Mouse (Mus musculus): Measurements from ENCODE around the gene Csrnp2. TPM values are rescaled to one million over a fixed set of nuclear protein-coding genes. Genes with fewer than 3 reads are reported as not detected.
A peak's percentile ranks its signal among the peaks of the same experiment; 100 is the strongest.

Csrnp2 gene
- total and polyA plus RNA-seq, 2 experiments from 2014 or later, result 36.3 to 67.1 TPM

GRCm38 (mm10) chr15:100452486-100452885, 42.8 kb downstream of the Csrnp2 start:
- no peak for ATAC-seq
- Histone ChIP-seq H3K27me3 (ENCODE audit: insufficient read depth, low read length) (no peaks in the 10 kb centered on the region), H3K36me3 (ENCODE audit: insufficient read depth) (no peaks in the 10 kb centered on the region), H3K4me3 (ENCODE audit: low read depth, low read length) (no peak overlapping the region), H3K9me3 (ENCODE audit: low read length) (no peaks in the 10 kb centered on the region), H3K27ac (ENCODE audit: low read depth, low read length) (no peak overlapping the region), H3K9ac (no peak overlapping the region), H3K4me2 (ENCODE audit: low read depth) (no peak overlapping the region), H3K4me1 (ENCODE audit: insufficient read depth) (no peaks in the 10 kb centered on the region)
- 82% methylated on average over 11 of the region's 11 CpGs for WGBS
- no peak for DNase-seq
- no peak for TF ChIP-seq CTCF (IDR thresholded peaks at IDR 0.05; ENCODE audit: low read depth)

GRCm38 (mm10) chr15:100451245-100451644, 44.0 kb downstream of the Csrnp2 start:
- H3K27me3 ChIP-seq (ENCODE audit: insufficient read depth, low read length), result no peaks in the 10 kb centered on the region
- H3K27ac ChIP-seq (ENCODE audit: low read depth, low read length), result no peak overlapping the region
- H3K4me3 ChIP-seq (ENCODE audit: low read depth, low read length), result no peak overlapping the region
- no peaks in the 10 kb centered on the region for H3K36me3 ChIP-seq (ENCODE audit: insufficient read depth)
- DNase-seq (peak; percentile 48), ATAC-seq (no peak)
- no peaks in the 10 kb centered on the region for H3K4me1 ChIP-seq (ENCODE audit: insufficient read depth)
- WGBS, result 50% methylated on average over 16 of the region's 16 CpGs
- no peak overlapping the region for H3K9ac ChIP-seq
- H3K4me2 ChIP-seq (ENCODE audit: low read depth), result peak overlapping the region; percentile 31
- H3K9me3 ChIP-seq (ENCODE audit: low read length), result no peaks in the 10 kb centered on the region
- TF ChIP-seq CTCF (IDR thresholded peaks at IDR 0.05; ENCODE audit: low read depth), result no peak

- DNase-seq (no peak), ATAC-seq (no peak)
- H3K4me3 ChIP-seq (ENCODE audit: low read depth, low read length), result no peak overlapping the region
- H3K9me3 ChIP-seq (ENCODE audit: low read length), result no peaks in the 10 kb centered on the region
- no peaks in the 10 kb centered on the region for H3K4me1 ChIP-seq (ENCODE audit: insufficient read depth)
- 95% methylated on average over 3 of the region's 3 CpGs for WGBS
- no peaks in the 10 kb centered on the region for H3K36me3 ChIP-seq (ENCODE audit: insufficient read depth)
- no peak for TF ChIP-seq CTCF (IDR thresholded peaks at IDR 0.05; ENCODE audit: low read depth)
- no peak overlapping the region for H3K4me2 ChIP-seq (ENCODE audit: low read depth)
- no peaks in the 10 kb centered on the region for H3K27me3 ChIP-seq (ENCODE audit: insufficient read depth, low read length)
- no peak overlapping the region for H3K27ac ChIP-seq (ENCODE audit: low read depth, low read length)
- no peak overlapping the region for H3K9ac ChIP-seq
These were observed 45.8 kb downstream of the Csrnp2 start for GRCm38 (mm10) chr15:100449495-100449894.

- 82% methylated on average over 4 of the region's 4 CpGs for WGBS
- Histone ChIP-seq H3K9me3 (ENCODE audit: low read length) (no peaks in the 10 kb centered on the region), H3K27me3 (ENCODE audit: insufficient read depth, low read length) (no peaks in the 10 kb centered on the region), H3K36me3 (ENCODE audit: insufficient read depth) (no peaks in the 10 kb centered on the region), H3K4me3 (ENCODE audit: low read depth, low read length) (no peak overlapping the region), H3K27ac (ENCODE audit: low read depth, low read length) (no peak overlapping the region), H3K4me1 (ENCODE audit: insufficient read depth) (no peaks in the 10 kb centered on the region), H3K4me2 (ENCODE audit: low read depth) (no peak overlapping the region), H3K9ac (no peak overlapping the region)
- ATAC-seq (no peak), DNase-seq (no peak)
- TF ChIP-seq CTCF (IDR thresholded peaks at IDR 0.05; ENCODE audit: low read depth), result no peak
These were observed 46.7 kb downstream of the Csrnp2 start for GRCm38 (mm10) chr15:100448572-100448971.

GRCm38 (mm10) chr15:100446887-100447286, 48.4 kb downstream of the Csrnp2 start:
- Histone ChIP-seq H3K27me3 (ENCODE audit: insufficient read depth, low read length) (no peaks in the 10 kb centered on the region), H3K9me3 (ENCODE audit: low read length) (no peaks in the 10 kb centered on the region), H3K27ac (ENCODE audit: low read depth, low read length) (no peak overlapping the region), H3K4me3 (ENCODE audit: low read depth, low read length) (no peak overlapping the region), H3K36me3 (ENCODE audit: insufficient read depth) (no peaks in the 10 kb centered on the region), H3K4me2 (ENCODE audit: low read depth) (no peak overlapping the region), H3K4me1 (ENCODE audit: insufficient read depth) (no peaks in the 10 kb centered on the region), H3K9ac (no peak overlapping the region)
- WGBS, result 83% methylated on average over 2 of the region's 2 CpGs
- TF ChIP-seq CTCF (IDR thresholded peaks at IDR 0.05; ENCODE audit: low read depth), result no peak
- ATAC-seq (no peak), DNase-seq (no peak)

GRCm38 (mm10) chr15:100443126-100443922, 52.0 kb downstream of the Csrnp2 start:
- peak overlapping the region; percentile 74 for H3K27ac ChIP-seq (ENCODE audit: low read depth, low read length)
- TF ChIP-seq CTCF (IDR thresholded peaks at IDR 0.05; ENCODE audit: low read depth), result 0 out of 2 replicates have a peak, but pooled peaks have one; percentile 26
- peak; percentile 94 for DNase-seq
- peak overlapping the region; percentile 51 for H3K4me2 ChIP-seq (ENCODE audit: low read depth)
- no peaks in the 10 kb centered on the region for H3K36me3 ChIP-seq (ENCODE audit: insufficient read depth)
- ATAC-seq, result peak; percentile 99
- H3K4me1 ChIP-seq (ENCODE audit: insufficient read depth), result no peaks in the 10 kb centered on the region
- no peaks in the 10 kb centered on the region for H3K27me3 ChIP-seq (ENCODE audit: insufficient read depth, low read length)
- H3K9ac ChIP-seq, result peak overlapping the region; percentile 39
- WGBS, result 9% methylated on average over 21 of the region's 31 CpGs
- H3K9me3 ChIP-seq (ENCODE audit: low read length), result no peaks in the 10 kb centered on the region
- H3K4me3 ChIP-seq (ENCODE audit: low read depth, low read length), result peak overlapping the region; percentile 39

GRCm38 (mm10) chr15:100436518-100436917, 58.8 kb downstream of the Csrnp2 start:
- no peak for ATAC-seq
- no peak overlapping the region for H3K27ac ChIP-seq (ENCODE audit: low read depth, low read length)
- H3K9ac ChIP-seq, result no peak overlapping the region
- WGBS, result 65% methylated on average over 10 of the region's 10 CpGs
- H3K4me1 ChIP-seq (ENCODE audit: insufficient read depth), result no peaks in the 10 kb centered on the region
- no peak for TF ChIP-seq CTCF (IDR thresholded peaks at IDR 0.05; ENCODE audit: low read depth)
- no peaks in the 10 kb centered on the region for H3K27me3 ChIP-seq (ENCODE audit: insufficient read depth, low read length)
- no peak for DNase-seq
- no peaks in the 10 kb centered on the region for H3K36me3 ChIP-seq (ENCODE audit: insufficient read depth)
- no peak overlapping the region for H3K4me3 ChIP-seq (ENCODE audit: low read depth, low read length)
- no peaks in the 10 kb centered on the region for H3K9me3 ChIP-seq (ENCODE audit: low read length)
- no peak overlapping the region for H3K4me2 ChIP-seq (ENCODE audit: low read depth)

Data from forebrain, postnatal 0 days (tissue).